Mouse (Mus musculus): ENCODE results near the gene H2-M10.5. TPM values are rescaled to one million over a fixed set of nuclear protein-coding genes. Genes with fewer than 3 reads are reported as not detected.
A peak's percentile ranks its signal among the peaks of the same experiment; 100 is the strongest.
"Not testable (repeated sequence)": the region's sequence is repeated elsewhere in the genome, so short reads cannot be mapped to it uniquely, and the experiment has no call there.

Gene H2-M10.5
- not detected in 2 replicates for polyA plus RNA-seq (2015; fragmentation: Nextera tagmentation; extraction: Ambion mirVana)

DNA sequence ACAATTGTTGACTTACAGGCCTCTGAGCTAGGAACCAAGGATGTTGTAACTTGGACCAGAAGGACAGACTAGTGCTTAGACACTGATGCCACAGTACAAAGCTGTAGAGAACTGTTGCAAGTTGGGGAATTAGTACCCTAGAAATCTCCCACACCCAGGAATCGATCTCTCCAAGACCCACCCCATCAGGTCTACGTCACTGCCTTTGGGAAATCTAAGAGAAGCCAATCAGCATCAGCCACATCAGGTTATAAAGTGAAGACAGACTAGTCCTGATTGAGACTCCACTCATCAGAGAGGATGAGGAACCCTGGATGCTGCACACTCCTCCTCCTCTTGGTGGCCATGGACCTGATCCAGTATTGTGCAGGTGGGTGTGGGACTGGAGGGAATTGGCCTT, at the start of gene H2-M10.5:
TSS of gene H2-M10.5 (plus strand) at position 301 of the 400 bp plus-strand sequence.
- H3K27me3 ChIP-seq (ENCODE audit: control insufficient read depth, insufficient read depth, low read depth, low read length); ATAC-seq; H3K36me3 ChIP-seq (ENCODE audit: control insufficient read depth, insufficient read depth, low read length); H3K9ac ChIP-seq (ENCODE audit: low read depth, low read length); H3K9me3 ChIP-seq (replicated peaks; ENCODE audit: control insufficient read depth, low read length, poor library complexity, severe bottlenecking); H3K4me2 ChIP-seq (ENCODE audit: low read length); H3K27ac ChIP-seq (ENCODE audit: low read length); H3K4me3 ChIP-seq (ENCODE audit: low read depth, low read length); H3K4me1 ChIP-seq (ENCODE audit: control insufficient read depth, insufficient read depth, low read length): not testable (repeated sequence)
- WGBS, result 89% methylated on average over 2 of the region's 2 CpGs

DNA sequence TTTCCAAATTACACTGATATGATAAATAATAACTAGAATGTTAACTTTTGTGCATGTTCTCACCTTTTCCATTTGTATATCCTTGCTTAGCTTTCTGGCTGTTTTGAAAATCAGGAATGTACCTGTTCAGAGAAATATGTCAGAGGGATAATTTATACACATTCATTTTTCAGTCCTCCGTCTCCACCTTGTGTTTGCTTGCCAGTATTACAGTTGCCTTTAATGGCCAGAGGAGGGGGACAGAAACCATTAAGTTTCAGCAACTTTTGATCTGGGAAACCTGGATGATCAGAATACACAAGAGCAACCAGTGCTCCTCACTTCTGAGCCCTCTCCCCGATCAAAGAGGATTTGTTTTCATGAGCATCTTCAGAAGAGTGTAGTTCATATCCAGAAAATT, 46.7 kb upstream of the H2-M10.5 start:
- Histone ChIP-seq H3K4me1 (ENCODE audit: control insufficient read depth, insufficient read depth, low read length) (no peaks in the 10 kb centered on the region), H3K27me3 (ENCODE audit: control insufficient read depth, insufficient read depth, low read depth, low read length) (no peaks in the 10 kb centered on the region), H3K27ac (ENCODE audit: low read length) (no peak overlapping the region), H3K36me3 (ENCODE audit: control insufficient read depth, insufficient read depth, low read length) (no peaks in the 10 kb centered on the region), H3K4me2 (ENCODE audit: low read length) (no peak overlapping the region), H3K4me3 (ENCODE audit: low read depth, low read length) (no peak overlapping the region), H3K9ac (ENCODE audit: low read depth, low read length) (no peak overlapping the region), H3K9me3 (replicated peaks; ENCODE audit: control insufficient read depth, low read length, poor library complexity, severe bottlenecking) (no peaks in the 10 kb centered on the region)
- WGBS, result 26% methylated on average over 2 of the region's 2 CpGs
- ATAC-seq, result no peak

DNA sequence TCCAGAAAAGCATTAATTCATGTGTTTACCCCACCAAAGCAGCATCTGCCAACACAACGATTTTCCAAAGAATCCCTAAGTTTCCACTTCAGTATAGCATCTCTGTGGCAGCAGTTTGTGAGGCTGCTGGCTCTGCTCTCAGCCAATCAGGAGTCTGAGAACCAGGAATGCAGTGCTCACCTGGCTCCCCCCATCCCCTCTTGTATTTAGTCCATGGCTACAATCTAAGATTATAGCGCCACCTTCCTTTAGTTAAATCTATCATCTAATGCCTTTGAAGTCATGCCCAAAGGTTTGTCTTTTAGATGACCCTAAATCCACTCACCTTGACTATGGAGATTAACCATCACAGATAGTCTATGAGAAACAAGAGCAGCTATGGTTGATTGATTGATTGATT, 8.9 kb upstream of the H2-M10.5 start:
- Histone ChIP-seq H3K4me3 (ENCODE audit: low read depth, low read length) (no peak overlapping the region), H3K4me2 (ENCODE audit: low read length) (no peak overlapping the region), H3K9me3 (replicated peaks; ENCODE audit: control insufficient read depth, low read length, poor library complexity, severe bottlenecking) (no peaks in the 10 kb centered on the region), H3K27me3 (ENCODE audit: control insufficient read depth, insufficient read depth, low read depth, low read length) (no peaks in the 10 kb centered on the region), H3K4me1 (ENCODE audit: control insufficient read depth, insufficient read depth, low read length) (no peaks in the 10 kb centered on the region), H3K27ac (ENCODE audit: low read length) (no peak overlapping the region), H3K9ac (ENCODE audit: low read depth, low read length) (no peak overlapping the region), H3K36me3 (ENCODE audit: control insufficient read depth, insufficient read depth, low read length) (no peaks in the 10 kb centered on the region)
- 0 out of 2 replicates have a peak, but pooled peaks have one; percentile 8 for ATAC-seq
- 52% methylated on average over 2 of the region's 2 CpGs for WGBS

DNA sequence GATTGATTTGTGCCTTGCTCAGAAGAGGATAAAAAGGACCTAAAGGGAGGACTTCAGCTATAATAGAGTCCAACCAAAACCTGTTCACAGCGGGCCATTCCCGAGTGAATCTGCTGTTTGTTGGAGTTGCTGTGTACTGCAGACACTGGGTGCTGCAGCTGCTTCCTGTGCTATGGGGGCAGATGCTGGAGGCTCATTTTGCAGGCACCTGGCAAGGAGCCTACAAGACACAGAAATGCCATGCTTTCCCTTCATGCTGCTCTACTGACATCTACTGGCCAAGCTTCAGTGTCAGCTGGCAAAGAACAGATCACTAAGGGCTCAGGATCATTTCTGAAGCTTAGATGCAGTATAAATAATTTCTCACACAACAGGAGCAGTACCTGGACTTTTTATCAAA, 8.5 kb upstream of the H2-M10.5 start:
- H3K36me3 ChIP-seq (ENCODE audit: control insufficient read depth, insufficient read depth, low read length); H3K27me3 ChIP-seq (ENCODE audit: control insufficient read depth, insufficient read depth, low read depth, low read length); H3K27ac ChIP-seq (ENCODE audit: low read length); H3K4me2 ChIP-seq (ENCODE audit: low read length); H3K4me1 ChIP-seq (ENCODE audit: control insufficient read depth, insufficient read depth, low read length); H3K9ac ChIP-seq (ENCODE audit: low read depth, low read length); H3K9me3 ChIP-seq (replicated peaks; ENCODE audit: control insufficient read depth, low read length, poor library complexity, severe bottlenecking); H3K4me3 ChIP-seq (ENCODE audit: low read depth, low read length): not testable (repeated sequence)
- 30% methylated on average over 2 of the region's 2 CpGs for WGBS
- 0 out of 2 replicates have a peak, but pooled peaks have one; percentile 70 for ATAC-seq

DNA sequence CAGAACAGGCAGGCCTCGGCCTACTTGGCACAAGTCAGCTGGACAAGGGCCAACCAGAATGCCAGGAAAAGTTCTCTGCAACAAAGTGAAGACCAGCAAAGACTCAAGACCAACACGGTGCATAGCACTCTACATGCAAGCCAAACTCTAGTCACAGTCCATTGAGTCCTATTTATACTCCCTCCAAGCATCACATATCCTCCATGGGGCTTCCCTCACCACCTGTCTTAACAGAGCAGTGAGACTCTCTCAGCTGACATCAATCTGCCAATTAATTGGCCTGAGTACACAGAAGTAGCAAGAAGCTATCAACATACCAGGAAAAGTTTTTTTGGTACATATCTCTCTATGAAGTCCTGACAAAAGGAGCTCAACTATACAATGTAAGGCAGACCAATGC, 7.3 kb upstream of the H2-M10.5 start:
- not testable (repeated sequence) for H3K27ac ChIP-seq (ENCODE audit: low read length); H3K4me1 ChIP-seq (ENCODE audit: control insufficient read depth, insufficient read depth, low read length); H3K36me3 ChIP-seq (ENCODE audit: control insufficient read depth, insufficient read depth, low read length); H3K27me3 ChIP-seq (ENCODE audit: control insufficient read depth, insufficient read depth, low read depth, low read length); ATAC-seq; H3K4me3 ChIP-seq (ENCODE audit: low read depth, low read length); H3K9ac ChIP-seq (ENCODE audit: low read depth, low read length); H3K4me2 ChIP-seq (ENCODE audit: low read length); H3K9me3 ChIP-seq (replicated peaks; ENCODE audit: control insufficient read depth, low read length, poor library complexity, severe bottlenecking)
- 70% methylated on average over 2 of the region's 2 CpGs for WGBS

DNA sequence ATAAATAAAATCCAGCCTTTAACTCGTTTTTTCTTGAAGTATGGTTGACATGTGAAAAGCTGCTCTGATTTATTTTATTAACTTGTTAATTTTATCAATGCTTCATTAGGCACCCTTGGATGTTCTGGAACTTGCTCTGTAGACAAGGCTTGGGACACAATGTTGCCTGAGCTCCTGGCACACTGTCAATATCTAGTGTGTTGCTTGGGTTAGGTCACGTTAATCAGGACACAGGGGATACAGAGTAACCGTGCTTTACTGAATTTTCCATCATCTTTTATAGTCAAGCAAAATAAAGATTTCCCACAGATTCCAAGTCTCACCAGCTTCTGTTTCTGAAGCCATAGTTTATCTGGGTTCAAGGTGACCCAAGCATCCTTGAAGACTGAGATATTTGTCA, 8.8 kb downstream of the H2-M10.5 start:
- WGBS, result 68% methylated on average over 3 of the region's 3 CpGs
- H3K9ac ChIP-seq (ENCODE audit: low read depth, low read length), result no peak overlapping the region
- H3K27me3 ChIP-seq (ENCODE audit: control insufficient read depth, insufficient read depth, low read depth, low read length), result no peaks in the 10 kb centered on the region

DNA sequence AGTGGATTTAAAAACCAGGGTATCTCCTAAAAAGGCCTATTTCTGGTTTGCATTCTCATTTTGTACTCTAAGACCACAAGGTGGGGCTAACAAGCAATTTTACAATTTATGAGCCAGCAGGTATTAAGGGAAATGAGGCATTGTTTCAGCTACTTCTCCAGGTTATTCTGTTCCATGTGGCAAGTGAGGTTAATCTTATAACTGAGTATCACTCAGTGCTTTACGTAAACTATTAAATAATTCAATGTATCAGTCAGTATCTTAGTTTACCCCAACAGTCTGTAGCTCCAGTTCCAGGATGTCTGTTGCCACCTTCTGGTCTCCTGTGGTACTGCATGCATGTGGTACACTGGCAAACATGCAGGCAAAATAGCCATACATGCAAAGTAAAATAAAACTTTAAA, 13.8 kb downstream of the H2-M10.5 start:
- not testable (repeated sequence) for H3K36me3 ChIP-seq (ENCODE audit: control insufficient read depth, insufficient read depth, low read length); H3K27me3 ChIP-seq (ENCODE audit: control insufficient read depth, insufficient read depth, low read depth, low read length); H3K9me3 ChIP-seq (replicated peaks; ENCODE audit: control insufficient read depth, low read length, poor library complexity, severe bottlenecking); H3K4me1 ChIP-seq (ENCODE audit: control insufficient read depth, insufficient read depth, low read length); H3K9ac ChIP-seq (ENCODE audit: low read depth, low read length); ATAC-seq; H3K4me3 ChIP-seq (ENCODE audit: low read depth, low read length); H3K4me2 ChIP-seq (ENCODE audit: low read length); H3K27ac ChIP-seq (ENCODE audit: low read length)
- 34% methylated on average over 1 of the region's 1 CpGs for WGBS

More for the DNA sequence above, 8.8 kb downstream of the H2-M10.5 start:
- no peak for ATAC-seq
- H3K4me1 ChIP-seq (ENCODE audit: control insufficient read depth, insufficient read depth, low read length), result no peaks in the 10 kb centered on the region
- no peak overlapping the region for H3K27ac ChIP-seq (ENCODE audit: low read length)
- H3K36me3 ChIP-seq (ENCODE audit: control insufficient read depth, insufficient read depth, low read length), result no peaks in the 10 kb centered on the region
- no peak overlapping the region for H3K4me2 ChIP-seq (ENCODE audit: low read length)
- no peak overlapping the region for H3K4me3 ChIP-seq (ENCODE audit: low read depth, low read length)
- H3K9me3 ChIP-seq (replicated peaks; ENCODE audit: control insufficient read depth, low read length, poor library complexity, severe bottlenecking), result no peaks in the 10 kb centered on the region

DNA sequence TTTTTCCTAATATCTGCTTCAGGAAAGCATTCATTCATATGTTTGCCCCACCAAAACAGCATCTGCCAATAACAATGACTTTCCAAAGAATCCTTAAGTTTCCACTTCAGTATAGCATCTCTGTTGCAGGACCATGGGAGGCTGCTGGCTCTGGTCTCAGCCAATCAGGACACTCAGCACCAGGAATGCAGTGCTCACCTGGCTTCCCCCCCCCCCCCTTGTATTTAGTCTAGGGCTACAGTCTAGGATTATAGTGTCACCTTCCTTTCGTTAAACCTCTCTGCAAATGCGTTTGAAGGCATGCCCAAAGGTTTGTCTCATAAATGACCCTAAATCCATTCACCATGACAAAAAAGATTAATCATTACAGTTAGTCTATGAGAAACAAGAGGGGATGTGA, 15.6 kb downstream of the H2-M10.5 start:
- H3K9me3 ChIP-seq (replicated peaks; ENCODE audit: control insufficient read depth, low read length, poor library complexity, severe bottlenecking), result no peaks in the 10 kb centered on the region
- H3K27me3 ChIP-seq (ENCODE audit: control insufficient read depth, insufficient read depth, low read depth, low read length), result no peaks in the 10 kb centered on the region
- no peaks in the 10 kb centered on the region for H3K4me1 ChIP-seq (ENCODE audit: control insufficient read depth, insufficient read depth, low read length)
- 88% methylated on average over 2 of the region's 2 CpGs for WGBS
- H3K36me3 ChIP-seq (ENCODE audit: control insufficient read depth, insufficient read depth, low read length), result no peaks in the 10 kb centered on the region
- no peak overlapping the region for H3K9ac ChIP-seq (ENCODE audit: low read depth, low read length)
- no peak overlapping the region for H3K4me2 ChIP-seq (ENCODE audit: low read length)
- H3K4me3 ChIP-seq (ENCODE audit: low read depth, low read length), result no peak overlapping the region
- peak; percentile 49; the same call in 1 of the 2 replicates for ATAC-seq
- H3K27ac ChIP-seq (ENCODE audit: low read length), result no peak overlapping the region

DNA sequence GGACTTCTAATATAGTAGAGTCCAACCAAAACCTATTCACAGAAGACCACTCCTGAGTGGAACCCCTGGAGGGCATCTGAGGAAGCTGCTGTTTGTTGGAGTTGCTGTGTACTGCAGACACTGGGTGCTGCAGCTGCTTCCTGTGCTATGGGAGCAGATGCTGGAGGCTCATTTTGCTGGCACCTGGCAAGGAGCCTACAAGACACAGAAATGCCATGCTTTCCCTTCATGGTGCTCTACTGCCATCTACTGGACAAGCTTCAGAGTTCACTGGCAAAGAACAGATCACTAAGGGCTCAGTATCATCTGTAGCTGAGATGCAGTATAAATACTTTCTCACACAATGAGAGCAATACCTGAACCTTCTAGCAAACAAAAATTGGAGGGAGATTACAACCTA, 16.1 kb downstream of the H2-M10.5 start:
- not testable (repeated sequence) for H3K27ac ChIP-seq (ENCODE audit: low read length); H3K27me3 ChIP-seq (ENCODE audit: control insufficient read depth, insufficient read depth, low read depth, low read length); H3K9ac ChIP-seq (ENCODE audit: low read depth, low read length); H3K9me3 ChIP-seq (replicated peaks; ENCODE audit: control insufficient read depth, low read length, poor library complexity, severe bottlenecking); H3K4me1 ChIP-seq (ENCODE audit: control insufficient read depth, insufficient read depth, low read length); H3K4me2 ChIP-seq (ENCODE audit: low read length); H3K36me3 ChIP-seq (ENCODE audit: control insufficient read depth, insufficient read depth, low read length); H3K4me3 ChIP-seq (ENCODE audit: low read depth, low read length)
- ATAC-seq, result peak; percentile 95

DNA sequence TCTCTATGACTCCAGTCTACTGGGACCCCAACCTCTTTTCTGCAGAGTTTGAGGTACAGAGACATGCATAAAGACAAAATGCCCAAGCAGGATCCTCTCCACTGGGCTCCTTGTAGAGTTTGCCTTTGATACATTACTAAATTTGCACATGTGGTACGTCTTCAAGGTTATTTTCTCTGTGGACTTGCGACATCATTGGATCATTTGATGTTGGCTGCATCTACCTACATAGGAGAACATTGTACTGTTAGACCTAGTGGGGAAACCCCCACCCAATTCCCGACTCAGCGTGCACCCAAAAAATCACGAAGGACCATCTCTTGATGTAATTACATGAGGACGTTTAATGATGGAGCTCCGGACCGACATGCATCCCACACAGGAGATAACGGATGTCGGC, 26.8 kb downstream of the H2-M10.5 start:
- Histone ChIP-seq H3K36me3 (ENCODE audit: control insufficient read depth, insufficient read depth, low read length) (no peaks in the 10 kb centered on the region), H3K27me3 (ENCODE audit: control insufficient read depth, insufficient read depth, low read depth, low read length) (no peaks in the 10 kb centered on the region), H3K9me3 (replicated peaks; ENCODE audit: control insufficient read depth, low read length, poor library complexity, severe bottlenecking) (no peaks in the 10 kb centered on the region), H3K4me3 (ENCODE audit: low read depth, low read length) (no peak overlapping the region), H3K27ac (ENCODE audit: low read length) (no peak overlapping the region), H3K4me2 (ENCODE audit: low read length) (no peak overlapping the region), H3K9ac (ENCODE audit: low read depth, low read length) (no peak overlapping the region), H3K4me1 (ENCODE audit: control insufficient read depth, insufficient read depth, low read length) (no peaks in the 10 kb centered on the region)
- WGBS, result 90% methylated on average over 10 of the region's 10 CpGs
- no peak for ATAC-seq

All from midbrain, embryonic 16.5 days (tissue).